Mouse (Mus musculus): Measurements from ENCODE around the gene Gm10306. TPM values are rescaled to one million over a fixed set of nuclear protein-coding genes. Genes with fewer than 3 reads are reported as not detected.

Gm10306 gene
- polyA plus RNA-seq (2016; fragmentation: Nextera tagmentation; extraction: Ambion mirVana) = 0.79 TPM in 1 of 2 replicates, not detected in the other

GRCm38 (mm10) chr4:94556265-94557054 lies at the start of gene Gm10306, which contains the start of gene Caap1:
Gene Gm10306 (plus strand): TSS chr4:94556546.
Gene Caap1 (minus strand): TSS chr4:94556796.
- H3K9ac ChIP-seq (replicated peaks) = peak within 1 kb of the TSS; percentile 80
- peaks cover 8% of the 10 kb centered on the region for H3K4me1 ChIP-seq (replicated peaks)
- peak within 1 kb of the TSS; percentile 73; the same call in 1 of the 2 replicates for H3K27ac ChIP-seq
- peak; percentile 90 for ATAC-seq (ENCODE audit: insufficient number of reproducible peaks, insufficient read depth, low FRiP score, low TSS enrichment, low read depth)
- no peaks in the 10 kb centered on the region for H3K27me3 ChIP-seq
- peak within 1 kb of the TSS; percentile 92 for H3K4me3 ChIP-seq (replicated peaks)
- H3K4me2 ChIP-seq = peak within 1 kb of the TSS; percentile 72
- H3K36me3 ChIP-seq = no peaks in the 10 kb centered on the region
- 2% methylated on average over 75 of the region's 83 CpGs for WGBS
- no peaks in the 10 kb centered on the region for H3K9me3 ChIP-seq

- Histone ChIP-seq H3K4me2 (no peak overlapping the region), H3K36me3 (peaks cover 19% of the 10 kb centered on the region; the same call in 1 of the 2 replicates), H3K4me1 (replicated peaks) (no peaks in the 10 kb centered on the region), H3K4me3 (replicated peaks) (no peak overlapping the region), H3K9me3 (no peaks in the 10 kb centered on the region), H3K27ac (no peak overlapping the region), H3K27me3 (no peaks in the 10 kb centered on the region), H3K9ac (replicated peaks) (no peak overlapping the region)
- WGBS = 86% methylated on average over 3 of the region's 3 CpGs
- no peak for ATAC-seq (ENCODE audit: insufficient number of reproducible peaks, insufficient read depth, low FRiP score, low TSS enrichment, low read depth)
These were observed 41.0 kb upstream of the Gm10306 start for GRCm38 (mm10) chr4:94515366-94515765.

GRCm38 (mm10) chr4:94517631-94518030 lies 38.7 kb upstream of the Gm10306 start:
- peaks cover 6% of the 10 kb centered on the region; the same call in 1 of the 2 replicates for H3K36me3 ChIP-seq
- no peak for ATAC-seq (ENCODE audit: insufficient number of reproducible peaks, insufficient read depth, low FRiP score, low TSS enrichment, low read depth)
- 68% methylated on average over 4 of the region's 4 CpGs for WGBS
- no peak overlapping the region for H3K9ac ChIP-seq (replicated peaks)
- no peaks in the 10 kb centered on the region for H3K4me1 ChIP-seq (replicated peaks)
- no peak overlapping the region for H3K4me2 ChIP-seq
- H3K9me3 ChIP-seq = no peaks in the 10 kb centered on the region
- H3K4me3 ChIP-seq (replicated peaks) = no peak overlapping the region
- no peaks in the 10 kb centered on the region for H3K27me3 ChIP-seq
- H3K27ac ChIP-seq = no peak overlapping the region

GRCm38 (mm10) chr4:94523321-94523720 lies 33.0 kb upstream of the Gm10306 start:
- ATAC-seq (ENCODE audit: insufficient number of reproducible peaks, insufficient read depth, low FRiP score, low TSS enrichment, low read depth) = no peak

GRCm38 (mm10) chr4:94529448-94529847 lies 26.9 kb upstream of the Gm10306 start:
- H3K27ac ChIP-seq = no peak overlapping the region; the same call in 1 of the 2 replicates
- no peak overlapping the region for H3K9ac ChIP-seq (replicated peaks)
- no peaks in the 10 kb centered on the region for H3K9me3 ChIP-seq
- H3K4me2 ChIP-seq = no peak overlapping the region
- no peak for ATAC-seq (ENCODE audit: insufficient number of reproducible peaks, insufficient read depth, low FRiP score, low TSS enrichment, low read depth)
- H3K27me3 ChIP-seq = no peaks in the 10 kb centered on the region
- no peaks in the 10 kb centered on the region for H3K36me3 ChIP-seq
- no peaks in the 10 kb centered on the region for H3K4me1 ChIP-seq (replicated peaks)
- H3K4me3 ChIP-seq (replicated peaks) = no peak overlapping the region
- WGBS = 100% methylated on average over 1 of the region's 1 CpGs

More at GRCm38 (mm10) chr4:94523321-94523720, 33.0 kb upstream of the Gm10306 start:
- Histone ChIP-seq H3K36me3 (no peaks in the 10 kb centered on the region), H3K9ac (replicated peaks) (no peak overlapping the region), H3K9me3 (no peaks in the 10 kb centered on the region), H3K4me1 (replicated peaks) (no peaks in the 10 kb centered on the region), H3K27me3 (no peaks in the 10 kb centered on the region), H3K4me3 (replicated peaks) (no peak overlapping the region), H3K4me2 (no peak overlapping the region), H3K27ac (no peak overlapping the region)

GRCm38 (mm10) chr4:94533205-94533604 lies 23.1 kb upstream of the Gm10306 start:
- ATAC-seq (ENCODE audit: insufficient number of reproducible peaks, insufficient read depth, low FRiP score, low TSS enrichment, low read depth) = no peak

GRCm38 (mm10) chr4:94543041-94543440 lies 13.3 kb upstream of the Gm10306 start:
- WGBS = 88% methylated on average over 4 of the region's 4 CpGs
- peaks cover 46% of the 10 kb centered on the region for H3K36me3 ChIP-seq
- no peak for ATAC-seq (ENCODE audit: insufficient number of reproducible peaks, insufficient read depth, low FRiP score, low TSS enrichment, low read depth)
- no peak overlapping the region for H3K4me2 ChIP-seq
- no peaks in the 10 kb centered on the region for H3K27me3 ChIP-seq
- no peaks in the 10 kb centered on the region for H3K4me1 ChIP-seq (replicated peaks)
- H3K9ac ChIP-seq (replicated peaks) = no peak overlapping the region
- H3K9me3 ChIP-seq = no peaks in the 10 kb centered on the region
- no peak overlapping the region for H3K4me3 ChIP-seq (replicated peaks)
- H3K27ac ChIP-seq = no peak overlapping the region

More at GRCm38 (mm10) chr4:94533205-94533604, 23.1 kb upstream of the Gm10306 start:
- Histone ChIP-seq H3K4me2 (no peak overlapping the region), H3K9me3 (no peaks in the 10 kb centered on the region), H3K4me3 (replicated peaks) (no peak overlapping the region), H3K36me3 (peaks cover 9% of the 10 kb centered on the region; the same call in 1 of the 2 replicates), H3K4me1 (replicated peaks) (no peaks in the 10 kb centered on the region), H3K27me3 (no peaks in the 10 kb centered on the region), H3K27ac (no peak overlapping the region), H3K9ac (replicated peaks) (no peak overlapping the region)

GRCm38 (mm10) chr4:94544321-94544720 lies 12.0 kb upstream of the Gm10306 start:
- ATAC-seq (ENCODE audit: insufficient number of reproducible peaks, insufficient read depth, low FRiP score, low TSS enrichment, low read depth) = no peak
- H3K27ac ChIP-seq = no peak overlapping the region
- H3K4me1 ChIP-seq (replicated peaks) = no peaks in the 10 kb centered on the region
- H3K4me3 ChIP-seq (replicated peaks) = no peak overlapping the region
- no peaks in the 10 kb centered on the region for H3K9me3 ChIP-seq
- peaks cover 47% of the 10 kb centered on the region for H3K36me3 ChIP-seq
- H3K9ac ChIP-seq (replicated peaks) = no peak overlapping the region
- no peaks in the 10 kb centered on the region for H3K27me3 ChIP-seq
- H3K4me2 ChIP-seq = no peak overlapping the region
- 88% methylated on average over 7 of the region's 7 CpGs for WGBS

- Histone ChIP-seq H3K4me3 (replicated peaks) (0 out of 2 replicates have a peak overlapping the region, but pooled peaks have one; percentile 92), H3K9ac (replicated peaks) (no peak overlapping the region), H3K27me3 (no peaks in the 10 kb centered on the region), H3K36me3 (no peaks in the 10 kb centered on the region), H3K9me3 (no peaks in the 10 kb centered on the region), H3K4me2 (peak overlapping the region; percentile 72; the same call in 1 of the 2 replicates), H3K4me1 (replicated peaks) (peaks cover 8% of the 10 kb centered on the region), H3K27ac (no peak overlapping the region)
- WGBS = 93% methylated on average over 5 of the region's 5 CpGs
- no peak for ATAC-seq (ENCODE audit: insufficient number of reproducible peaks, insufficient read depth, low FRiP score, low TSS enrichment, low read depth)
These were observed 1.3 kb upstream of the Gm10306 start for GRCm38 (mm10) chr4:94554955-94555494.

GRCm38 (mm10) chr4:94557145-94557544 lies 799 bp downstream of the Gm10306 start:
- Histone ChIP-seq H3K27me3 (no peaks in the 10 kb centered on the region), H3K9me3 (no peaks in the 10 kb centered on the region), H3K4me2 (peak overlapping the region; percentile 72; the same call in 1 of the 2 replicates), H3K36me3 (no peaks in the 10 kb centered on the region), H3K4me3 (replicated peaks) (no peak overlapping the region; the same call in 1 of the 2 replicates), H3K27ac (no peak overlapping the region), H3K4me1 (replicated peaks) (peaks cover 8% of the 10 kb centered on the region), H3K9ac (replicated peaks) (no peak overlapping the region)
- no peak for ATAC-seq (ENCODE audit: insufficient number of reproducible peaks, insufficient read depth, low FRiP score, low TSS enrichment, low read depth)
- WGBS = 83% methylated on average over 7 of the region's 7 CpGs

- Histone ChIP-seq H3K27me3 (no peaks in the 10 kb centered on the region), H3K36me3 (no peaks in the 10 kb centered on the region), H3K4me3 (replicated peaks) (no peak overlapping the region), H3K4me1 (replicated peaks) (peaks cover 8% of the 10 kb centered on the region), H3K9me3 (no peaks in the 10 kb centered on the region), H3K9ac (replicated peaks) (no peak overlapping the region), H3K4me2 (no peak overlapping the region), H3K27ac (no peak overlapping the region)
- no peak for ATAC-seq (ENCODE audit: insufficient number of reproducible peaks, insufficient read depth, low FRiP score, low TSS enrichment, low read depth)
- WGBS = 64% methylated on average over 2 of the region's 2 CpGs
These were observed 2.9 kb downstream of the Gm10306 start for GRCm38 (mm10) chr4:94559266-94559665.
